Mouse (Mus musculus) limb, embryonic 10.5 days (tissue): ENCODE data around the gene Capn10. TPM values are rescaled to one million over a fixed set of nuclear protein-coding genes. Genes with fewer than 3 reads are reported as not detected.

ENCODE experiments used
- DNase-seq: peaks from one replicate; pipeline ENCODE4 v3.0.0-alpha.2; 2017; ENCODE audit warnings: low spot score
- H3K27ac ChIP-seq: fragments of 300-500 bp; sonication (generic); 2 replicates; pipeline ENCODE4 v1.5.1; 2016; ENCODE audit warnings: mild to moderate bottlenecking
- H3K27me3 ChIP-seq: fragments of 300-500 bp; sonication (generic); 2 replicates; pipeline ENCODE4 v1.6.1; 2016; ENCODE audit warnings: low read depth, mild to moderate bottlenecking; ENCODE audit not compliant: poor library complexity, severe bottlenecking
- H3K36me3 ChIP-seq: fragments of 300-500 bp; sonication (generic); 2 replicates; pipeline ENCODE4 v1.6.1; 2016; ENCODE audit warnings: mild to moderate bottlenecking, moderate library complexity
- H3K4me1 ChIP-seq: fragments of 300-500 bp; sonication (generic); 2 replicates; pipeline ENCODE4 v1.6.1; 2016
- H3K4me3 ChIP-seq: fragments of 300-500 bp; sonication (generic); 2 replicates; pipeline ENCODE4 v1.5.1; 2016; ENCODE audit warnings: mild to moderate bottlenecking, moderate library complexity
- H3K9me3 ChIP-seq: fragments of 300-500 bp; sonication (generic); replicated peaks from 2 replicates; pipeline ENCODE4 v1.6.1; 2016; ENCODE audit warnings: mild to moderate bottlenecking
- WGBS: fragments of 180-500 bp; shearing (Covaris S2); methylation state at CpG from one replicate; pipeline ENCODE4 v1.1.7; 2016; 5-methylcytosine and 5-hydroxymethylcytosine counted together
- polyA plus RNA-seq: library from polyadenylated mRNA; unstranded; fragments of >200 nt; fragmentation: Nextera tagmentation; extraction: Ambion mirVana; gene quantifications from 2 replicates; pipeline ENCODE4 v1.2.1, GENCODE M21; 2016

Gene Capn10
- 38.4 and 42.1 TPM in 2 replicates for polyA plus RNA-seq

DNA sequence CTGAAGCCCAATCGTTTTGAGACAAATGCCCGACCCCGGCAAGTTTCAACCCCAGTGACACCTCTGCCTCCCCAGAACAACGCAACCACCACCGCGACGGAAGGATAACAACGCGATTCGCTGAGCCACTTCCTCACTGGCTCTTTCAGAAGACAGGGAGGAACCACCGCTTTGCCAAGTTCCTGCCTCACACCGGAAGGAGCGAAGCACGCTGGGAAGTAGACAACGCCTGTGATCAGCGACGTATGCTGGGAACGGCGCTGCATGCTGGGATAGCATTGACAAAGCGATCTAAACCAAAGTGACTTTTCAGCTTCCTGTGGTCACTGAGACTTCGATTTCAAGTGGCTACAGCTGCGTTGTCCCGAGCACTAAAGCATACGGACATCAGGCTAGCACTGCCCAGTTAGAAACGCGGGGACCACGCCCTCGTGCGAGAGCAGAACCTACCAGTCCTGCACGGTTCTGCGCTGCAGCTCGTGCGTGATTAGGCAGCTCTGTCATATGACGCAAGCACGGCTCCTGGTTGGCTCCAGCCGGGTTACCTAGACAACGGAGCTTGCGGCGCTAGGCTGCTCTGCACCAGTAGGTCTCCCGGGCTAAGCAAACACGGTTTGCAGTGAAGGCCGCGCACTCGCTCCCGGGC lies at the start of gene Capn10:
Gene Capn10 (plus strand): TSS at position 195 of the 646 bp plus-strand sequence.
- peak within 1 kb of the TSS; percentile 93 for H3K27ac ChIP-seq
- under 1% methylated on average over 45 of the region's 45 CpGs for WGBS
- peaks cover 7% of the 10 kb centered on the region; the same call in 1 of the 2 replicates for H3K27me3 ChIP-seq
- peaks cover 22% of the 10 kb centered on the region for H3K4me1 ChIP-seq
- 0 out of 2 replicates have a peak, but pooled peaks cover 2% of the 10 kb centered on the region for H3K9me3 ChIP-seq
- peak within 1 kb of the TSS; percentile 87 for H3K4me3 ChIP-seq
- H3K36me3 ChIP-seq: peaks cover 23% of the 10 kb centered on the region
- DNase-seq: peak; percentile 94

- no peaks in the 10 kb centered on the region for H3K36me3 ChIP-seq
- H3K4me1 ChIP-seq: no peaks in the 10 kb centered on the region
- DNase-seq: no peak
- H3K27me3 ChIP-seq: no peaks in the 10 kb centered on the region
- 77% methylated on average over 7 of the region's 7 CpGs for WGBS
- no peak overlapping the region for H3K4me3 ChIP-seq
- no peaks in the 10 kb centered on the region for H3K9me3 ChIP-seq
- no peak overlapping the region for H3K27ac ChIP-seq
These were observed 45.1 kb upstream of the Capn10 start for GRCm38 (mm10) chr1:92888901-92889655.

GRCm38 (mm10) chr1:92892791-92893190 lies 41.4 kb upstream of the Capn10 start:
- H3K36me3 ChIP-seq: no peaks in the 10 kb centered on the region
- WGBS: 76% methylated on average over 3 of the region's 3 CpGs
- H3K9me3 ChIP-seq: no peaks in the 10 kb centered on the region

DNA sequence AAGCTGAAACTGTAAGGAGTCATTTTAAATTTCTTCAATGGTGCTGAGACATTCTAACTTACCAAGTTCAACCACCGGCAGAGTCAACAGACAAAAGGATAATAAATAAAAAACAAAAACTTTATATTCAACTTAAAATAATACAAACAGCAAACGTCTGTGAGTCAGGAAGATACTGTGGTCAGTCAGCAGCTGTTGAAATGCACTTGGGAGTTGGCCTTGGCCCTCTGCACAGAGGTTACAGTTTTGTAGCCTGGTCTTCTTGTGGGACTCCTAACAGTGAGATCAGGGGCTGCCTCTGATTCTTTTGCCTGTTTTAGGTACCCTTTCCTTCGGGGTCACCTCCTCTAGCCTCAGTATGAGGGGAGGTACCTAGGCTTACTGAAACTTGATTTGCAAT lies 40.3 kb upstream of the Capn10 start:
- Histone ChIP-seq H3K4me3 (no peak overlapping the region), H3K27me3 (0 out of 2 replicates have a peak, but pooled peaks cover 4% of the 10 kb centered on the region), H3K36me3 (no peaks in the 10 kb centered on the region), H3K4me1 (no peaks in the 10 kb centered on the region), H3K27ac (no peak overlapping the region), H3K9me3 (no peaks in the 10 kb centered on the region)
- no peak for DNase-seq
- WGBS: 76% methylated on average over 3 of the region's 3 CpGs

More at GRCm38 (mm10) chr1:92892791-92893190, 41.4 kb upstream of the Capn10 start:
- DNase-seq: no peak
- H3K4me3 ChIP-seq: no peak overlapping the region
- no peaks in the 10 kb centered on the region for H3K27me3 ChIP-seq
- H3K4me1 ChIP-seq: no peaks in the 10 kb centered on the region
- H3K27ac ChIP-seq: no peak overlapping the region

DNA sequence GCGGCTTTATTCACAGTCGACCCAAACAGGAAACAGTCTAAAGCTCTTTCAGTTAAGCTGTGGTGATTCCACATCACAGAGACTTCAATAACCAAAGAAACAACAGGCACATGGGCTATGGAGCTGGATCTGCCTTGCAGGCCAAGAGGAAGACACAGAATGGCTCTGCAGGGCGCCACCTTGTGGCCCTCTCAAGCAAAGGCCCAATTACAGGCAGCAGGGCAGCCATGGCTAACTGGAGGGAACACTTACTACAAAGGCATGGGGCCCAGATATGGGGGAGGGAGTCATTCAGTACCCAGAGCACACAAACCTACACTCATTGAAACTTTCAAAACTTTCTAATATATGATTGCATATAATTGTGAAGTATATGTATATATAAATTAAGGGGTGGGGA lies 39.1 kb upstream of the Capn10 start:
- Histone ChIP-seq H3K27ac (no peak overlapping the region), H3K9me3 (no peaks in the 10 kb centered on the region), H3K4me1 (no peaks in the 10 kb centered on the region), H3K27me3 (peaks cover 11% of the 10 kb centered on the region), H3K4me3 (no peak overlapping the region), H3K36me3 (no peaks in the 10 kb centered on the region)
- peak; percentile 85 for DNase-seq
- WGBS: 13% methylated on average over 3 of the region's 3 CpGs

DNA sequence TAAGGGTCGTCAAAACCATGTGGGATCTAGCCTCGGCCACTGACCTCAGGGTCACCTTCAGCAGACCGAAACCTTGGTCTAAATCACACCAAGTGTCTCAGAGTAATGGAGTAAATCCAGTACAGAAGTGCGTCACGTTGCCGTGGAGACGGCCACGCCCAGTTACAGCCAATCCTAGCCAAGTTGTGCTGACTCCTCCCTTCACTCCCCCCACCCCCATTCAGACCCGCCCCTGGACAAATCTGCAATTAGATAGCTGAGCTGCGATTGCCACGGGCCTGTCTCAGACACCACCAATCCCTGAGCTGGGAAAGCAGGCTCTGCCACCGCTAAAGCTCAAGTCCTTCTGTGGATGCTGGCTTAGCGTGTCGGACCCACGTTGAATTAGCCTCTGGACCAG lies 31.4 kb upstream of the Capn10 start, which contains the start of gene Ankmy1:
Gene Ankmy1 (minus strand): TSS at position 121 of the 400 bp plus-strand sequence.
- no peaks in the 10 kb centered on the region for H3K36me3 ChIP-seq
- H3K4me1 ChIP-seq: peaks cover 27% of the 10 kb centered on the region
- no peak within 1 kb of the TSS for H3K27ac ChIP-seq
- peak within 1 kb of the TSS; percentile 46 for H3K4me3 ChIP-seq
- DNase-seq: peak; percentile 85
- 2% methylated on average over 15 of the region's 15 CpGs for WGBS
- H3K9me3 ChIP-seq: no peaks in the 10 kb centered on the region
- peaks cover 23% of the 10 kb centered on the region for H3K27me3 ChIP-seq

DNA sequence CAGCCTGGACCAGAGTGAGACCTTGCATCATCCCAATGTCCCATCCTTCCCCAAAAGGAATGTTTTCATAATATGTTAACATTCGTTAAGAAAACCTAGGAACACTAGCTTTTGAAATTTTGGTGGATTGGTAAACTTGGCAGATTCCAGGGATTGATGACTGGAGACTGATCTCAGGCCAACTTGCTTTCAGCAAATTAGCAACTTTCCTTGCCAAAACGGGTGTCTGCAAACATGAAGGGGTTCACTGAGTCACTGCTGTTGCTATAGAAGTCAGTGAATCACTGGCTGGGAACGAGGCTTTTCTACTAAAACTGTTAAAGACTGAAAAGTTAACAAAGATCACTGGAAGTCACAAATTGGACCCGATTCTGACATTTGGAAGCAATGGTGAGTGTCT lies 30.5 kb upstream of the Capn10 start:
- peaks cover 28% of the 10 kb centered on the region for H3K27me3 ChIP-seq
- no peak for DNase-seq
- H3K4me3 ChIP-seq: no peak overlapping the region
- no peaks in the 10 kb centered on the region for H3K9me3 ChIP-seq
- H3K36me3 ChIP-seq: no peaks in the 10 kb centered on the region
- H3K4me1 ChIP-seq: peaks cover 32% of the 10 kb centered on the region
- 83% methylated on average over 4 of the region's 4 CpGs for WGBS
- no peak overlapping the region for H3K27ac ChIP-seq

DNA sequence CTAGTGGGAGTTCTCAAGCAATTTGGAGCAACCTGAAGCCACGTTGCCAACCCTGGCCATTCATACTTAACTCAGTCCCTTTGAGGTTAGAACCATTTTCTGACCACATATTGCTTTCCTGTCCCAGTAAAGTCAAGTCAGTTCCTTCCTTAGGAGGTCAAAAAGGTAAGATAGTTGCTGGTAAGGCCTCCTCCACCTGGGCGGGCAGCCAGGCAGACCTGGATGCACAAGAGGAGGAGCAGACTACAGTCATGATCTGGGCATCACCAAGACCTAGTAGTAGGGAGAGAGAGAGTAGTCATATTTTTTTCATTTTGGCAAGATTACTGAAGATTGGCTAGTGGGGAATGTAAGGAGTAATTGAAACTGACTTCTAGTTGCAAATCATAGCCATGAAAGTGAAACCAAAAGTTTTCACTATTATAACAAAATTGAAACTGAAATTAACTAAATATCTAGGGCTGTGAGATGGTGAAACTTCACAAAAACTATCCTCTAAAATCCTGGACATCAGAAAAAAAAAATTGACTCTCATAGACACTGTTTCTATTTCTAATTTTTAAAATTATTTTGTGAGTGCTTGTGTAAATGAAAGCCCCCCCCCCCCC lies 28.4 kb upstream of the Capn10 start:
- 89% methylated on average over 2 of the region's 2 CpGs for WGBS
- no peak overlapping the region for H3K4me3 ChIP-seq
- no peaks in the 10 kb centered on the region for H3K9me3 ChIP-seq
- H3K36me3 ChIP-seq: no peaks in the 10 kb centered on the region
- DNase-seq: no peak
- H3K27ac ChIP-seq: no peak overlapping the region
- peaks cover 44% of the 10 kb centered on the region for H3K4me1 ChIP-seq
- peaks cover 31% of the 10 kb centered on the region for H3K27me3 ChIP-seq

- under 1% methylated on average over 81 of the region's 81 CpGs for WGBS
- H3K9me3 ChIP-seq: no peaks in the 10 kb centered on the region
- DNase-seq: peak; percentile 93
- H3K27ac ChIP-seq: peak within 1 kb of the TSS; percentile 91
- H3K36me3 ChIP-seq: no peaks in the 10 kb centered on the region
- H3K27me3 ChIP-seq: peaks cover 21% of the 10 kb centered on the region
- H3K4me3 ChIP-seq: peak within 1 kb of the TSS; percentile 87
- peaks cover 55% of the 10 kb centered on the region for H3K4me1 ChIP-seq
These were observed 27.2 kb upstream of the Capn10 start, which contains the start of gene Dusp28 for GRCm38 (mm10) chr1:92906779-92907631. Gene Dusp28 (plus strand): TSS chr1:92906981.

GRCm38 (mm10) chr1:92907632-92908360 lies 26.4 kb upstream of the Capn10 start:
- Histone ChIP-seq H3K9me3 (no peaks in the 10 kb centered on the region), H3K36me3 (no peaks in the 10 kb centered on the region), H3K4me3 (peak overlapping the region; percentile 87), H3K27me3 (peaks cover 20% of the 10 kb centered on the region), H3K27ac (peak overlapping the region; percentile 91), H3K4me1 (peaks cover 57% of the 10 kb centered on the region)
- WGBS: 50% methylated on average over 20 of the region's 20 CpGs
- no peak for DNase-seq

GRCm38 (mm10) chr1:92908664-92909063 lies 25.5 kb upstream of the Capn10 start:
- no peaks in the 10 kb centered on the region for H3K36me3 ChIP-seq
- no peak overlapping the region for H3K27ac ChIP-seq
- no peaks in the 10 kb centered on the region for H3K9me3 ChIP-seq
- peaks cover 52% of the 10 kb centered on the region for H3K4me1 ChIP-seq
- no peak overlapping the region for H3K4me3 ChIP-seq
- H3K27me3 ChIP-seq: peaks cover 20% of the 10 kb centered on the region
- WGBS: 92% methylated on average over 3 of the region's 3 CpGs
- DNase-seq: no peak

DNA sequence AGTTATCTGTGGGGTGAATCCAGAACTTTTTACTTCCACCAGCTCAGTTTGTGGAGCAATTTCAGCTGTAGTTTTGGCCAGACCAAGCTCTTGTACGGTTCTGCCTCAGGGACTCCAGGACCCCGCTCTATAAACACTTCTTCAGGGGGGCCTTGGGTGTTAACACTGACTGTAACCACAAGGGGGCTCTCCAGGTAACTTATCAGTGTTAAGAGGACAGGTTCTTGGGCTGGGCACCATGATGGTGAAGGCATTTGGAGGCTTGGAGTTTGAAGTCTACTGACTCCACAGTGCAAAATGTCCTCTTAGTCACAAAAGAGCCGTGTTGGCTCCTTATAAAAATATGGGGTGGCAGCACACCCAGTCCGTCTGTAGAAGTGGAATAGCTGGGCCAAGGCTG lies 25.1 kb upstream of the Capn10 start:
- H3K36me3 ChIP-seq: peaks cover 4% of the 10 kb centered on the region
- no peaks in the 10 kb centered on the region for H3K9me3 ChIP-seq
- WGBS: 67% methylated on average over 4 of the region's 4 CpGs
- DNase-seq: no peak
- peaks cover 20% of the 10 kb centered on the region for H3K27me3 ChIP-seq
- peaks cover 52% of the 10 kb centered on the region for H3K4me1 ChIP-seq
- no peak overlapping the region for H3K27ac ChIP-seq
- H3K4me3 ChIP-seq: no peak overlapping the region
